ENCODE assay signal across 8 mouse cellular contexts in the genomic region with DNA sequence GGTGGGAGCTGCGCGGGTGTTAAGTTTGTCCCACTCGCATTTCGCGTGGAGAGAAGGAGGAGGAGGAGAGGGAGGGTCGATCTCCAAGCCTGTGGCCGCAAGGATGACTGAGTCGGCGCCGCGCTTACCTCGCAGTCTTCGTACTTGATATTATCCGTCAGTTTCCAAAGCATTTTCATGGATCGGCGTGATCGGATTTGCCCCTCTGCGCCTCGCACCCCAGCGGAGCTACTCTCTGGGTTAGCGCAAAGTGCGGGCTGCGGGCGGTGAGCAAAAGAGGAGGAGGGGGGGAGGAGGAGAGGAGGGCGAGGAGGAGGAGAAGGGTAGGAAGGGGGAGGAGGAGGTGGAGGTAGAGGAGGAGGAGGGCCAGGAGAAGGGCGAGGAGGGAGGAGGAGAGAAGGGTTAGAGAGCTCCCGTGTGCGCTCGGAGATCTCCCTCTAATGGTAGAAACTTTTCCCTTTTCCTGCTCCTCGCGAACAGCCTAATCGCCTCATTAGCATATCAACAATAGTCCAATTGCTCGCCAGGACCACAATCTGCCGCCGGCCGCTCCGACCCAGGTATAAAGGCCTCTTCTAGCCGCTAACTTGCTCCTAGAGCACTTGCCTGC. TPM values are rescaled to one million over a fixed set of nuclear protein-coding genes. Genes with fewer than 3 reads are reported as not detected.
DNase-seq lines count a peak whose midpoint lies in the region; ATAC-seq and TF ChIP-seq lines count a peak whose summit lies in the region.

No protein-coding gene starts in this region.

- no peaks in the 10 kb centered on the region for H3K9me3 ChIP-seq in lung, embryonic 15.5 days
- H3K9me3 ChIP-seq in embryonic facial prominence, embryonic 13.5 days, result no peaks in the 10 kb centered on the region
- H3K9me3 ChIP-seq in limb, embryonic 10.5 days (replicated peaks), result no peaks in the 10 kb centered on the region

- under 1% methylated on average over 37 of the region's 38 CpGs for WGBS in lung, embryonic 15.5 days
- WGBS in embryonic facial prominence, embryonic 13.5 days, result under 1% methylated on average over 37 of the region's 38 CpGs
- under 1% methylated on average over 38 of the region's 38 CpGs for WGBS in limb, embryonic 10.5 days
- 2% methylated on average over 37 of the region's 38 CpGs for WGBS in olfactory bulb, adult 2 months

- H3K4me2 ChIP-seq in lung, embryonic 15.5 days, result peak overlapping the region; percentile 59
- H3K4me2 ChIP-seq in embryonic facial prominence, embryonic 13.5 days, result peak overlapping the region; percentile 67

- no peaks in the 10 kb centered on the region for H3K36me3 ChIP-seq in lung, embryonic 15.5 days
- H3K36me3 ChIP-seq in embryonic facial prominence, embryonic 13.5 days, result no peaks in the 10 kb centered on the region
- H3K36me3 ChIP-seq in limb, embryonic 10.5 days, result no peaks in the 10 kb centered on the region

- peaks cover 40% of the 10 kb centered on the region for H3K4me1 ChIP-seq in lung, embryonic 15.5 days
- peaks cover 29% of the 10 kb centered on the region for H3K4me1 ChIP-seq in embryonic facial prominence, embryonic 13.5 days
- peaks cover 71% of the 10 kb centered on the region for H3K4me1 ChIP-seq in limb, embryonic 10.5 days
- peaks cover 22% of the 10 kb centered on the region for H3K4me1 ChIP-seq in olfactory bulb, adult 2 months (ENCODE audit: control insufficient read depth, insufficient read depth, low read length)

- no peak for TF ChIP-seq POLR2A in olfactory bulb, adult 2 months (IDR thresholded peaks at IDR 0.05; ENCODE audit: insufficient read depth, low read depth, low read length)

- no peak overlapping the region for H3K27ac ChIP-seq in lung, embryonic 15.5 days
- H3K27ac ChIP-seq in embryonic facial prominence, embryonic 13.5 days, result peak overlapping the region; percentile 98
- H3K27ac ChIP-seq in limb, embryonic 10.5 days, result peak overlapping the region; percentile 68
- no peak overlapping the region for H3K27ac ChIP-seq in olfactory bulb, adult 2 months (ENCODE audit: insufficient read depth, low read depth, low read length)

- no peak for DNase-seq in lung, postnatal 10 days
- DNase-seq in limb, embryonic 10.5 days (ENCODE audit: low spot score), result peak; percentile 76
- no peak for DNase-seq in thymus, postnatal 14 days
- no peak for DNase-seq in left cerebral cortex, adult 18-20 months (ENCODE audit: low spot score in 2 of 2)

- TF ChIP-seq CTCF in olfactory bulb, adult 2 months (IDR thresholded peaks at IDR 0.05; ENCODE audit: insufficient read depth, low read depth, low read length), result no peak

- peak overlapping the region; percentile 30 for H3K4me3 ChIP-seq in lung, embryonic 15.5 days
- peak overlapping the region; percentile 67 for H3K4me3 ChIP-seq in embryonic facial prominence, embryonic 13.5 days
- H3K4me3 ChIP-seq in limb, embryonic 10.5 days, result peak overlapping the region; percentile 71
- H3K4me3 ChIP-seq in olfactory bulb, adult 2 months (ENCODE audit: insufficient read depth, low read depth, low read length), result peak overlapping the region; percentile 7

- H3K9ac ChIP-seq in lung, embryonic 15.5 days, result no peak overlapping the region
- H3K9ac ChIP-seq in embryonic facial prominence, embryonic 13.5 days, result peak overlapping the region; percentile 96

- peaks cover 98% of the 10 kb centered on the region for H3K27me3 ChIP-seq in lung, embryonic 15.5 days
- peaks cover 71% of the 10 kb centered on the region for H3K27me3 ChIP-seq in embryonic facial prominence, embryonic 13.5 days
- H3K27me3 ChIP-seq in limb, embryonic 10.5 days (ENCODE audit: low read depth, poor library complexity, severe bottlenecking), result peaks cover 94% of the 10 kb centered on the region

- no peak for ATAC-seq in lung, embryonic 15.5 days (ENCODE audit: borderline replicate concordance, extremely low read depth, low FRiP score, low TSS enrichment)
- ATAC-seq in embryonic facial prominence, embryonic 13.5 days (ENCODE audit: insufficient number of reproducible peaks, insufficient read depth, low FRiP score, low TSS enrichment, low read depth), result peak; percentile 57
- ATAC-seq in megakaryocyte progenitor cell, adult 5-6 weeks (replicated peaks; ENCODE audit: poor library complexity), result no peak

RNA-seq across cellular contexts. Expression of gene Tfap2a, which starts 4.5 kb away (rescaled TPM):
- 0.20 and 0.38 TPM in 2 replicates for polyA plus RNA-seq in lung, embryonic 15.5 days (2015; fragmentation: Nextera tagmentation; extraction: Ambion mirVana)
- polyA plus RNA-seq in embryonic facial prominence, embryonic 13.5 days (2015; fragmentation: Nextera tagmentation; extraction: Ambion mirVana), result 17.5 and 20.5 TPM in 2 replicates
- polyA plus RNA-seq in limb, embryonic 10.5 days (2016; fragmentation: Nextera tagmentation; extraction: Ambion mirVana), result 6.7 and 6.9 TPM in 2 replicates
- polyA plus RNA-seq in olfactory bulb, adult 2 months (2012; ENCODE audit: insufficient read depth, insufficient read length, low replicate concordance, missing spikeins), result not detected in 2 replicates
- total RNA-seq in left cerebral cortex, adult 18-20 months (2021), result under 1 TPM; 0.67 to 0.87 TPM
- total RNA-seq in megakaryocyte progenitor cell, adult 5-6 weeks (2015), result 0.07 and 0.22 TPM in 2 replicates
- not detected in 2 replicates for total RNA-seq in megakaryocyte progenitor cell, adult 5-6 weeks (2017)

Comparison
In these comparisons a context has a peak if more than half of its experiments do, and no peak if none do; other contexts are left out.
1. H3K27ac ChIP-seq: peak in embryonic facial prominence, embryonic 13.5 days (single experiment) and limb, embryonic 10.5 days (single experiment); none in lung, embryonic 15.5 days (single experiment) and olfactory bulb, adult 2 months (single experiment).
2. H3K4me3 ChIP-seq: peak in every context shown above with its lines; median percentile 71 in limb, embryonic 10.5 days; 67 in embryonic facial prominence, embryonic 13.5 days; 30 in lung, embryonic 15.5 days; 7 in olfactory bulb, adult 2 months.